Mouse (Mus musculus) lung, embryonic 14.5 days (tissue): Measurements from ENCODE around the gene Slc22a5. TPM values are rescaled to one million over a fixed set of nuclear protein-coding genes. Genes with fewer than 3 reads are reported as not detected.

Experiments
- ATAC-seq: fragments of 200-750 bp; cut with Nextera tagmentation; 2 replicates; pipeline ENCODE4 v1.8.0; 2017; ENCODE audit warnings: mild to moderate bottlenecking, moderate TSS enrichment, moderate library complexity; ENCODE audit not compliant: insufficient read depth
- DNase-seq: peaks from one replicate; pipeline ENCODE4 v3.0.0-alpha.2; 2015
- H3K27ac ChIP-seq: fragments of 300-500 bp; sonication (generic); 2 replicates; pipeline ENCODE4 v1.5.1; 2014; ENCODE audit warnings: low read depth, mild to moderate bottlenecking, moderate library complexity
- H3K27me3 ChIP-seq: fragments of 300-500 bp; sonication (generic); 2 replicates; pipeline ENCODE4 v1.6.1; 2014; ENCODE audit warnings: low read length, control low read depth; ENCODE audit not compliant: insufficient read depth
- H3K36me3 ChIP-seq: fragments of 300-500 bp; sonication (generic); 2 replicates; pipeline ENCODE4 v1.6.1; 2014; ENCODE audit warnings: control low read depth; ENCODE audit not compliant: insufficient read depth
- H3K4me1 ChIP-seq: fragments of 300-500 bp; sonication (generic); 2 replicates; pipeline ENCODE4 v1.6.1; 2014; ENCODE audit warnings: antibody characterized with exemption, control low read depth; ENCODE audit not compliant: insufficient read depth
- H3K4me2 ChIP-seq: fragments of 300-500 bp; sonication (generic); 2 replicates; pipeline ENCODE4 v1.6.1; 2014; ENCODE audit warnings: mild to moderate bottlenecking
- H3K4me3 ChIP-seq: fragments of 300-500 bp; sonication (generic); 2 replicates; pipeline ENCODE4 v1.5.1; 2014; ENCODE audit warnings: low read depth, low read length
- H3K9ac ChIP-seq: fragments of 300-500 bp; sonication (generic); 2 replicates; pipeline ENCODE4 v1.6.1; 2014
- H3K9me3 ChIP-seq: fragments of 300-500 bp; sonication (generic); 2 replicates; pipeline ENCODE4 v1.6.1; 2016; ENCODE audit warnings: low read depth, low read length, control low read depth
- CTCF ChIP-seq: IDR thresholded peaks from 2 replicates; pipeline ENCODE4 v1.5.1; 2016; ENCODE audit warnings: antibody characterized with exemption, low read depth
- WGBS: fragments of 180-500 bp; shearing (Covaris S2); extraction: QIAGEN DNeasy Blood & Tissue Kit; methylation state at CpG from one replicate; pipeline ENCODE4 v1.1.7; 2014; 5-methylcytosine and 5-hydroxymethylcytosine counted together
- polyA plus RNA-seq: library from polyadenylated mRNA; unstranded; fragments of >200 nt; fragmentation: Nextera tagmentation; extraction: Ambion mirVana; gene quantifications from 2 replicates; pipeline ENCODE4 v1.2.1, GENCODE M21; 2014

The Slc22a5 gene
- polyA plus RNA-seq, 1 experiment from 2014 or later, result 7.6 TPM

- Histone ChIP-seq H3K4me1 (no peaks in the 10 kb centered on the region), H3K36me3 (no peaks in the 10 kb centered on the region), H3K27me3 (no peaks in the 10 kb centered on the region), H3K9me3 (no peaks in the 10 kb centered on the region), H3K4me3 (no peak overlapping the region), H3K9ac (no peak overlapping the region), H3K27ac (no peak overlapping the region), H3K4me2 (no peak overlapping the region)
- WGBS, result 74% methylated on average over 5 of the region's 5 CpGs
- ATAC-seq (no peak), DNase-seq (no peak)
- TF ChIP-seq CTCF, result no peak
Observed at GRCm38 (mm10) chr11:53837731-53838130, 53.7 kb downstream of the Slc22a5 start.

DNA sequence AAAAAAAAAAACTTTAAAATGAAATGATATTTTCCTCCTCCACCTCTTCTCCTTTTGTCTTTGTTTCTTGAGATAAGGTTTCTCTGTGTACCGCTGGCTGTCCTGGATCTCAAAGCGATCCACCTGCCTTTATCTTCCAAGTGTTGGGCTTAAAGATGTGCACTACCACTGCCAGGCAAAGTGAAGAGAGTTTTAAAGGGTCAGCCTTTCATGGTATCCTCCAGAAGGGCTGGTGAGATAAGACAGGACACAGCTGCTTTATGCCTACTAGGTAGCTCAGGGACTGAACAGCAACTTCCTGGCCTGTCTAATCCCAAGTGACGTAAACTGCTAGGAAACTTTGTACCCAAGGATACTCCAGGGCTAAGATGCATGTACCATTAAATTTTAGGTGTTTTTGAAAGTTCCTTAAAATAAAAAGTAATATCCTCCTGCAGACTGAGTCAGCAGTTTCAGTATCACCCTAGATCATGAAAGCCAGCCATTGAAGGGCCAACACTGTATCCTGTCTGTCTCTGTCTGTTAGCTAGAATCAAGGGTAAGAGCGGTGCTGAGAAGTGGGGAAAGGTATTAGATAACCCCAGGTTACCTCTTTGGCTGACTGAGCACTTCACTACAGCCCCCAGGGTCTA lies 56.0 kb downstream of the Slc22a5 start:
- Histone ChIP-seq H3K4me2 (no peak overlapping the region), H3K36me3 (no peaks in the 10 kb centered on the region), H3K9ac (no peak overlapping the region), H3K4me1 (no peaks in the 10 kb centered on the region), H3K27ac (no peak overlapping the region), H3K27me3 (no peaks in the 10 kb centered on the region), H3K9me3 (no peaks in the 10 kb centered on the region), H3K4me3 (no peak overlapping the region)
- TF ChIP-seq CTCF, result no peak
- ATAC-seq (no peak), DNase-seq (no peak)
- WGBS, result 52% methylated on average over 4 of the region's 4 CpGs

- DNase-seq (no peak), ATAC-seq (no peak)
- no peak overlapping the region for H3K4me3 ChIP-seq
- no peaks in the 10 kb centered on the region for H3K27me3 ChIP-seq
- 68% methylated on average over 4 of the region's 4 CpGs for WGBS
- TF ChIP-seq CTCF, result no peak
- no peak overlapping the region for H3K27ac ChIP-seq
- no peaks in the 10 kb centered on the region for H3K36me3 ChIP-seq
- no peaks in the 10 kb centered on the region for H3K4me1 ChIP-seq
- no peaks in the 10 kb centered on the region for H3K9me3 ChIP-seq
- H3K4me2 ChIP-seq, result no peak overlapping the region
- H3K9ac ChIP-seq, result no peak overlapping the region
Observed at GRCm38 (mm10) chr11:53825409-53825808, 66.1 kb downstream of the Slc22a5 start.

DNA sequence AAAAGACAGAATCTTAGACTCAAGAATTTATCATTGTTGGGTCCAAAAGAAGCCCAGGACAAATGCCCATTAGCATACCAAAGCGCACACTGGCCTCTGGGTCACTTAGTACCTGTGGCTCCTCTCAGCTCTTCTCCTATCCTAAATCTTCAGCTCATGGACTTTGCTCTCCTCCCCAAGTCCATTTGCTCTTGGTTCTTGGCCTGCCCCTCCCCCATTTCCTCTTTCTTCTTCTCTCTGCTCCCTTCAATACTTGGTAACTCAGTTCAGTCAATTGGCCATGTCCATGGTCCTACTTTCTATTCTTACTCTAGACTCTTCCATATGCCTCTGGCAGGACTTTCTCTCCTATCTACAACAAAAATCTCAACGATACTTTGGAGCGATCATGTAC lies 69.5 kb downstream of the Slc22a5 start:
- WGBS, result 93% methylated on average over 3 of the region's 3 CpGs
- Histone ChIP-seq H3K4me3 (no peak overlapping the region), H3K4me2 (no peak overlapping the region), H3K27me3 (no peaks in the 10 kb centered on the region), H3K27ac (no peak overlapping the region), H3K9me3 (no peaks in the 10 kb centered on the region), H3K36me3 (no peaks in the 10 kb centered on the region), H3K9ac (no peak overlapping the region), H3K4me1 (no peaks in the 10 kb centered on the region)
- ATAC-seq (no peak), DNase-seq (no peak)
- no peak for TF ChIP-seq CTCF

DNA sequence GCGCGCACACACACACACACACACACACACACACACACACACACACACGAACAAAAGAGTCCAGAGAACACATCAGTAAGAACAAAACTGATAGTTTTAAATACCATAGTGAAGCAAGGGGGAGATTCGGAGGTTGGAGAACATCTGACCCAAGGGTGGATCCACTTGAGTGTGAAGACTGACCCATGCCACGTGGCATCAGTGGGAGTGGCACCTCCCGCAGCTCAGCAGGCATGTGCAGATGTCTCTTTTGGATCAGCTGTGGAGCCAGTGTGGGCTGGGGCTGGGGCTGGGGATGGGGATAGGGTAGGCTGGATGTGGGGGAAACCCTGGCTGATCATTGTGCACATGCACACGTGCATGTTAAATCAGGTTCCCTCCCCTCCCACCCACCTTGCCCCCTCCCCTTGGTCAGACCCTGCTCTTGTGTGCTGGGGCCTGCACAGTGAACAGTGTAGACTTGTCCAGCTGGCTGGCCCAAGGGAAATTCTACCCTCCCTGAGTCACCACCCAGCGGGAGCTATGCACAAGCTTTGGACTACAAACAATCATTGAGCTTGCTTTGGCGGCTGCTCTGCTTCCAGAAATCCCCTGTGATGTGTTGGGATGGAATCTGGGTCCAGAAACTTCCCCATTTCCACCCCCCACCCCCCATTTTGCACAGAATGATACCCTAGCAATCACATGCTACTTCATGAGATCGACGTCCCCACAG lies 70.1 kb downstream of the Slc22a5 start:
- no peaks in the 10 kb centered on the region for H3K4me1 ChIP-seq
- no peaks in the 10 kb centered on the region for H3K27me3 ChIP-seq
- no peak overlapping the region for H3K4me3 ChIP-seq
- no peak for TF ChIP-seq CTCF
- H3K9me3 ChIP-seq, result no peaks in the 10 kb centered on the region
- H3K9ac ChIP-seq, result no peak overlapping the region
- DNase-seq, result no peak
- H3K36me3 ChIP-seq, result no peaks in the 10 kb centered on the region
- H3K4me2 ChIP-seq, result no peak overlapping the region
- ATAC-seq, result no peak
- H3K27ac ChIP-seq, result no peak overlapping the region
- 78% methylated on average over 11 of the region's 11 CpGs for WGBS

GRCm38 (mm10) chr11:53820516-53821170 lies 70.8 kb downstream of the Slc22a5 start:
- no peaks in the 10 kb centered on the region for H3K27me3 ChIP-seq
- H3K9me3 ChIP-seq, result no peaks in the 10 kb centered on the region
- no peak for TF ChIP-seq CTCF
- 75% methylated on average over 13 of the region's 13 CpGs for WGBS
- no peaks in the 10 kb centered on the region for H3K4me1 ChIP-seq
- H3K9ac ChIP-seq, result no peak overlapping the region
- no peaks in the 10 kb centered on the region for H3K36me3 ChIP-seq
- no peak overlapping the region for H3K4me3 ChIP-seq
- no peak for DNase-seq
- no peak for ATAC-seq
- no peak overlapping the region for H3K4me2 ChIP-seq
- no peak overlapping the region for H3K27ac ChIP-seq

GRCm38 (mm10) chr11:53819511-53819910 lies 71.9 kb downstream of the Slc22a5 start:
- no peaks in the 10 kb centered on the region for H3K36me3 ChIP-seq
- no peak overlapping the region for H3K4me2 ChIP-seq
- H3K4me3 ChIP-seq, result no peak overlapping the region
- WGBS, result 94% methylated on average over 6 of the region's 6 CpGs
- H3K9ac ChIP-seq, result no peak overlapping the region
- TF ChIP-seq CTCF, result no peak
- no peaks in the 10 kb centered on the region for H3K27me3 ChIP-seq
- H3K4me1 ChIP-seq, result no peaks in the 10 kb centered on the region
- no peaks in the 10 kb centered on the region for H3K9me3 ChIP-seq
- H3K27ac ChIP-seq, result no peak overlapping the region
- ATAC-seq (no peak), DNase-seq (no peak)
